Mouse (Mus musculus): ENCODE measurements at regions not wholly inside any gene's neighbourhood (a gene's known extent, or its start where the extent isn't known, plus 50 kb on each side); places are given as distances from the start of the nearest gene placed in this dataset.
A peak's percentile ranks its signal among the peaks of the same experiment; 100 is the strongest.

- no peak overlapping the region for H3K4me3 ChIP-seq (ENCODE audit: low read depth, low read length)
- no peak overlapping the region for H3K4me2 ChIP-seq
- H3K9ac ChIP-seq (ENCODE audit: low read length) = no peak overlapping the region
- H3K36me3 ChIP-seq (ENCODE audit: control insufficient read depth, insufficient read depth, low read length) = no peaks in the 10 kb centered on the region
- ATAC-seq (ENCODE audit: low FRiP score) (0 out of 2 replicates have a peak, but pooled peaks have one; percentile 38), DNase-seq (ENCODE audit: low spot score, missing footprints) (no peak)
- H3K27ac ChIP-seq (ENCODE audit: low read depth, low read length) = no peak overlapping the region
- whole genome bisulfite sequencing = 34% methylated on average over 22 of the region's 22 CpGs
- H3K9me3 ChIP-seq (ENCODE audit: control insufficient read depth, low read length) = no peaks in the 10 kb centered on the region
- H3K27me3 ChIP-seq (ENCODE audit: control insufficient read depth, insufficient read depth, low read length) = no peaks in the 10 kb centered on the region
- peaks cover 3% of the 10 kb centered on the region; the same call in 1 of the 2 replicates for H3K4me1 ChIP-seq (ENCODE audit: control insufficient read depth, insufficient read depth, low read length)
Measured at GRCm38 (mm10) chr10:67458447-67459272, 76.6 kb upstream of the Egr2 start.

GRCm38 (mm10) chr10:67461321-67461720 lies 74.0 kb upstream of the Egr2 start:
- Histone ChIP-seq H3K4me2 (no peak overlapping the region), H3K4me1 (ENCODE audit: control insufficient read depth, insufficient read depth, low read length) (no peaks in the 10 kb centered on the region), H3K27ac (ENCODE audit: low read depth, low read length) (no peak overlapping the region), H3K9ac (ENCODE audit: low read length) (no peak overlapping the region), H3K9me3 (ENCODE audit: control insufficient read depth, low read length) (no peaks in the 10 kb centered on the region), H3K4me3 (ENCODE audit: low read depth, low read length) (no peak overlapping the region), H3K36me3 (ENCODE audit: control insufficient read depth, insufficient read depth, low read length) (no peaks in the 10 kb centered on the region), H3K27me3 (ENCODE audit: control insufficient read depth, insufficient read depth, low read length) (no peaks in the 10 kb centered on the region)
- ATAC-seq (ENCODE audit: low FRiP score) (no peak), DNase-seq (ENCODE audit: low spot score, missing footprints) (no peak)
- WGBS = 81% methylated on average over 1 of the region's 1 CpGs

- WGBS = 34% methylated on average over 1 of the region's 1 CpGs
- ATAC-seq (ENCODE audit: low FRiP score) (no peak), DNase-seq (ENCODE audit: low spot score, missing footprints) (no peak)
Measured at GRCm38 (mm10) chr10:67461862-67462261, 73.4 kb upstream of the Egr2 start.

GRCm38 (mm10) chr10:67468724-67469123 lies 66.6 kb upstream of the Egr2 start:
- no peak overlapping the region for H3K9ac ChIP-seq (ENCODE audit: low read length)
- H3K4me1 ChIP-seq (ENCODE audit: control insufficient read depth, insufficient read depth, low read length) = 0 out of 2 replicates have a peak, but pooled peaks cover 2% of the 10 kb centered on the region
- DNase-seq (ENCODE audit: low spot score, missing footprints) = no peak
- H3K4me3 ChIP-seq (ENCODE audit: low read depth, low read length) = no peak overlapping the region
- no peak overlapping the region for H3K27ac ChIP-seq (ENCODE audit: low read depth, low read length)
- no peaks in the 10 kb centered on the region for H3K27me3 ChIP-seq (ENCODE audit: control insufficient read depth, insufficient read depth, low read length)
- no peaks in the 10 kb centered on the region for H3K36me3 ChIP-seq (ENCODE audit: control insufficient read depth, insufficient read depth, low read length)
- no peak overlapping the region for H3K4me2 ChIP-seq
- WGBS = 55% methylated on average over 8 of the region's 8 CpGs
- ATAC-seq (ENCODE audit: low FRiP score) = no peak
- no peaks in the 10 kb centered on the region for H3K9me3 ChIP-seq (ENCODE audit: control insufficient read depth, low read length)

More at GRCm38 (mm10) chr10:67461862-67462261, 73.4 kb upstream of the Egr2 start:
- Histone ChIP-seq H3K27ac (ENCODE audit: low read depth, low read length) (no peak overlapping the region), H3K4me2 (no peak overlapping the region), H3K27me3 (ENCODE audit: control insufficient read depth, insufficient read depth, low read length) (no peaks in the 10 kb centered on the region), H3K36me3 (ENCODE audit: control insufficient read depth, insufficient read depth, low read length) (no peaks in the 10 kb centered on the region), H3K9me3 (ENCODE audit: control insufficient read depth, low read length) (no peaks in the 10 kb centered on the region), H3K4me1 (ENCODE audit: control insufficient read depth, insufficient read depth, low read length) (no peaks in the 10 kb centered on the region), H3K4me3 (ENCODE audit: low read depth, low read length) (no peak overlapping the region), H3K9ac (ENCODE audit: low read length) (no peak overlapping the region)

- WGBS = 96% methylated on average over 6 of the region's 6 CpGs
- no peak overlapping the region for H3K9ac ChIP-seq (ENCODE audit: low read length)
- no peak for ATAC-seq (ENCODE audit: low FRiP score)
Measured at GRCm38 (mm10) chr10:67473016-67473415, 62.3 kb upstream of the Egr2 start.

GRCm38 (mm10) chr10:67474336-67474735 lies 60.9 kb upstream of the Egr2 start:
- Histone ChIP-seq H3K4me1 (ENCODE audit: control insufficient read depth, insufficient read depth, low read length) (no peaks in the 10 kb centered on the region), H3K27ac (ENCODE audit: low read depth, low read length) (no peak overlapping the region), H3K9me3 (ENCODE audit: control insufficient read depth, low read length) (no peaks in the 10 kb centered on the region), H3K4me2 (no peak overlapping the region), H3K4me3 (ENCODE audit: low read depth, low read length) (no peak overlapping the region), H3K36me3 (ENCODE audit: control insufficient read depth, insufficient read depth, low read length) (no peaks in the 10 kb centered on the region), H3K9ac (ENCODE audit: low read length) (no peak overlapping the region), H3K27me3 (ENCODE audit: control insufficient read depth, insufficient read depth, low read length) (no peaks in the 10 kb centered on the region)
- 84% methylated on average over 2 of the region's 2 CpGs for WGBS
- no peak for DNase-seq (ENCODE audit: low spot score, missing footprints)
- no peak for ATAC-seq (ENCODE audit: low FRiP score)

More at GRCm38 (mm10) chr10:67473016-67473415, 62.3 kb upstream of the Egr2 start:
- no peaks in the 10 kb centered on the region for H3K9me3 ChIP-seq (ENCODE audit: control insufficient read depth, low read length)
- H3K27me3 ChIP-seq (ENCODE audit: control insufficient read depth, insufficient read depth, low read length) = no peaks in the 10 kb centered on the region
- no peak for DNase-seq (ENCODE audit: low spot score, missing footprints)
- H3K4me2 ChIP-seq = no peak overlapping the region
- H3K36me3 ChIP-seq (ENCODE audit: control insufficient read depth, insufficient read depth, low read length) = no peaks in the 10 kb centered on the region
- no peak overlapping the region for H3K27ac ChIP-seq (ENCODE audit: low read depth, low read length)
- H3K4me1 ChIP-seq (ENCODE audit: control insufficient read depth, insufficient read depth, low read length) = 0 out of 2 replicates have a peak, but pooled peaks cover 2% of the 10 kb centered on the region
- H3K4me3 ChIP-seq (ENCODE audit: low read depth, low read length) = no peak overlapping the region

- DNase-seq (ENCODE audit: low spot score, missing footprints) (no peak), ATAC-seq (ENCODE audit: low FRiP score) (no peak)
- Histone ChIP-seq H3K4me3 (ENCODE audit: low read depth, low read length) (no peak overlapping the region), H3K4me2 (no peak overlapping the region), H3K4me1 (ENCODE audit: control insufficient read depth, insufficient read depth, low read length) (no peaks in the 10 kb centered on the region), H3K27ac (ENCODE audit: low read depth, low read length) (no peak overlapping the region), H3K36me3 (ENCODE audit: control insufficient read depth, insufficient read depth, low read length) (no peaks in the 10 kb centered on the region), H3K9ac (ENCODE audit: low read length) (no peak overlapping the region), H3K27me3 (ENCODE audit: control insufficient read depth, insufficient read depth, low read length) (no peaks in the 10 kb centered on the region), H3K9me3 (ENCODE audit: control insufficient read depth, low read length) (no peaks in the 10 kb centered on the region; the same call in 1 of the 2 replicates)
- WGBS = 69% methylated on average over 14 of the region's 14 CpGs
Measured at GRCm38 (mm10) chr10:67482268-67482667, 53.0 kb upstream of the Egr2 start.

GRCm38 (mm10) chr10:67483371-67483770 lies 51.9 kb upstream of the Egr2 start:
- H3K4me2 ChIP-seq = no peak overlapping the region
- no peak overlapping the region for H3K9ac ChIP-seq (ENCODE audit: low read length)
- H3K4me1 ChIP-seq (ENCODE audit: control insufficient read depth, insufficient read depth, low read length) = no peaks in the 10 kb centered on the region
- ATAC-seq (ENCODE audit: low FRiP score) = no peak
- no peaks in the 10 kb centered on the region; the same call in 1 of the 2 replicates for H3K9me3 ChIP-seq (ENCODE audit: control insufficient read depth, low read length)
- no peak overlapping the region for H3K27ac ChIP-seq (ENCODE audit: low read depth, low read length)
- H3K4me3 ChIP-seq (ENCODE audit: low read depth, low read length) = no peak overlapping the region
- no peaks in the 10 kb centered on the region for H3K36me3 ChIP-seq (ENCODE audit: control insufficient read depth, insufficient read depth, low read length)
- H3K27me3 ChIP-seq (ENCODE audit: control insufficient read depth, insufficient read depth, low read length) = no peaks in the 10 kb centered on the region
- WGBS = 81% methylated on average over 7 of the region's 7 CpGs
- DNase-seq (ENCODE audit: low spot score, missing footprints) = no peak

- Histone ChIP-seq H3K9me3 (ENCODE audit: control insufficient read depth, low read length) (no peaks in the 10 kb centered on the region; the same call in 1 of the 2 replicates), H3K4me2 (no peak overlapping the region), H3K9ac (ENCODE audit: low read length) (no peak overlapping the region), H3K4me3 (ENCODE audit: low read depth, low read length) (no peak overlapping the region), H3K27me3 (ENCODE audit: control insufficient read depth, insufficient read depth, low read length) (no peaks in the 10 kb centered on the region), H3K27ac (ENCODE audit: low read depth, low read length) (no peak overlapping the region), H3K4me1 (ENCODE audit: control insufficient read depth, insufficient read depth, low read length) (no peaks in the 10 kb centered on the region), H3K36me3 (ENCODE audit: control insufficient read depth, insufficient read depth, low read length) (no peaks in the 10 kb centered on the region)
- DNase-seq (ENCODE audit: low spot score, missing footprints) (no peak), ATAC-seq (ENCODE audit: low FRiP score) (no peak)
- 82% methylated on average over 3 of the region's 3 CpGs for WGBS
Measured at GRCm38 (mm10) chr10:67484091-67484745, 51.1 kb upstream of the Egr2 start.
